Mouse (Mus musculus) urinary bladder, postnatal 36 days (tissue): ENCODE measurements around the gene Procr.

ENCODE experiments used
- DNase-seq, 2 experiments: peaks; one replicate each; pipeline ENCODE4 v3.0.0; 2022; ENCODE audit warnings: low spot score in 2 of 2, mixed read lengths in 1 of 2

Procr gene

DNA sequence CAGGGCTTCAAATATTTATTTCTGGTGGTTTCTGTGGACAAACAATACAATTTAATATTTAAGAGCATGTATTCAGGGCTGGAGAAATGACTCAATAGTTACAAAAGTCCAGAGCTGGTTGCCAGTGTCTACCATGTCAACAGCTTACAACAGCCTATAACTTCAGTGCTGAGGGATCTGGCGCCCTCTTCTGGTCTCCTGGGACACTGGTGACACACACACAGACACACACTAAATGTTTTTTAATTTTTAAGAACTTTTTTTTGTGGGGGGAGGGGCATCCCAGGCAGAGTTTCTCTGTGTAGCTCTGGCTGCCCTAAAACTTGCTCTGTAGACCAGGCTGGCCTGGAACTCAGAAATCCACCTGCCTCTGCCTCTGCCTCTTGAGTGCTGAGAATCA, 4.8 kb downstream of the Procr start:
- DNase-seq = peak; percentile 30 to 54

DNA sequence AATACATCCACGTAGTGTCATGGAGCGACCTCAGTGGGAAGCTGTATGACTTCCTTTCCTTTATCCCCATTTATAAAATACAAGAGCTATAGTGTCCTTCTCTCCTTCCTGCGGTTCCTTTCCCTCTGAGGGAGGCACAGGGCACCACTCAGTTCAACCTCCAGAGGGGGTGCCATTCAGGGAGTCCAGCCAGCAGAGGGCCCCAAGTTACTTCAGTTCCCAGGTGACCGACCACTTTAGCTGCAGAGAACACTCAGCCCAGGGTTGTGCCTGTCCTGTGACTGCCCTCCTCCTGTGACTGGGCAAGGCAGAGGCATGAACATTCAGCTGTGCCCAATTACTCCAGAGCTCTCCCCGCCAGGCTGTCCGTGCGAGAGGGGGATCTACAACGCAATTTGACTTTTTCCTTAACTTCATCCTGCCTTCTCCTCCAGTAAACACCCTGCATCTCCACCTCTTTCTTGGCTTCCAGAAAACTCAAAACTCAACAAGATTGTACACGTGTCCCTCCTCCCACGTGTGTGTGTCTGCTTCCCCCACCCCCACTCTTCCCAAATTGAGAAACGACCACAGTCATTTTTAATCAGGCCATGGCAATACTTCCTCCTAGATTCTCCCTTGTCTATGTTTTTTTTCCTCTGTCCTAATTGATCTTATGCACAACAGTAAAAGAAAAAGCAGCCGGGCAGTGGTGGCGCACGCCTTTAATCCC, 6.1 kb downstream of the Procr start:
- DNase-seq = no peak

DNA sequence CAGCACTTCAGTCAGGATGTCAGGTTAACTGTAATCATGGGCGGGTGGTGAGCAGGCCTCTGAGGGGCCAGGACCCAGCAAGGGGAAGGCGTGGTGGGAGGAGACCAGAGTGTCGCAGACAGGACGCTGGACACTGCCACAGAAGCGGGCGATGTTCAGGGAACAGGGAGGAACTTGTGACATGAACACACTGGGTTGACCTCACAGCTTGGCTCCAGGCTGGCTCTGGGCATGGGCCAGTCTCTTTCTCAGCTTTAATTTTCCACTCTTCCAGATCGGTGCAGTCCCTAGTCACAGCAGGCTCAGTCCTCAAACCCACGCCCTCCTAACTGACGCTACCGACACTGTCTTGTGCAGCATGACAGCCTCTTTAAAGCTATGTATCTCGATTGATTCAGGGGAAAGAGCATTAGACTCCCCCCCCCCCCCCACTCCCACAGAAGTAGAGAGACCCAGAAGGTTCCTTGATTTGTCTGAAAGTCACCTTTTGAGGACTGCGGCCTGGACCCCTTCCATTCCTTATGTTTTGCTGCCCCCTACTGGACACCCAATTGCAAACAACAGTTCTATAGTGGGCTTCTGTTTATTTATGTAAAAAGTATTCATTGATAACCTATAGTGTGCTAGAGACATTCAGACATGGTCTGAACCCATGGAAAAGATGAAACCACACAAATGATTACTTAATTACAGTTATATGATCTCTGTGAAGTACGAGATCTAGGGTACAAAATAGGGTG, 13.9 kb downstream of the Procr start:
- peak; percentile 30 to 55 for DNase-seq

DNA sequence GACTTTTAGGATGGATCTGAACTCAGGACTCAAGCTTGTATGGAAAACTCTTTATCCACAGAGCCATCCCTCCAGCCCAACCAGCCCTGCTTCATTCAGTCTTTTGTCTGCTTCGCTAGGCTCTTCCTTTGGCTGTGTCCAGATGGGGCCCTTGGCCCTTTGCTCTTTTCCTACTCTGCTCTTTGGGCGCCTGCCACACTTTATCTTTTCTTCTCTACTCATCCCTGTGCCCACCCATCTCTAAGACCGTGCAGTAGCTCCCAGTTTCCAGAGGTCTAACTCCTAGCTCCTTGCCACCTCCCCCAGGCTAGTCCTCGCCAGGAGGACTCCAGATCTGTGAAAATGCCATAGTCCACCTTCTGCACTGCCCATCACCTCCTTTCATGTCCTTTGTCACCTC, 22.7 kb downstream of the Procr start:
- no peak for DNase-seq

DNA sequence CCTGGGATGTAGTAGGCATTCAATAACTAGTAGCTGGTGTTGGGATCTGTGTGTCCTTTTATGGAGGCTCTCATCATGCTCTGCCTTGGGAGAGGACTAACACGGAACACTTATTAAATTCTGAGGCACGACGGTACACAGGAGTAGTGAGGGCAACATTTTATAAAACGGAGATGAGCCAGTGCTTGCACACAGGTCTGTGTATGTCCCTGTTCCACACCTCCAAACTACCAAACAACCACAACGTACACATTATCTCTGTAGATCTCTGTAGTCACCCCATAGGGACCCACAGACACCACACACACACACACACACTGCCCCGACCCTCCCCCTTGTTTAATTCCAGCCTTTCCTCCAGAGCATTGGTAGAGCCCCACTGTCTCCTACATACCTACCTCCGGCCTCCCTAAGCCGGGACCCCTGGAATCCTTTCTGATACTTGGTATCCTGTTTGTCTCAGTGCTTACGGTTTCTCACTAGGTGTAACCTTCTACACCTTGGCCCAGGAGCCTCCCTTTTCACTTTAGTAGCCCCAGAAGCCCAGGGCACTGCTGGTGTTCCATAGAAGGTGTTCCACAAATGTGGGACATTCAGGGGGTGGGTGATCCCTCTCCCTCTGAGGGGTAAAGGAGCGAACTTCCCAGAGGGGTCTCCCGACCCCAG, 23.5 kb downstream of the Procr start:
- no peak for DNase-seq

DNA sequence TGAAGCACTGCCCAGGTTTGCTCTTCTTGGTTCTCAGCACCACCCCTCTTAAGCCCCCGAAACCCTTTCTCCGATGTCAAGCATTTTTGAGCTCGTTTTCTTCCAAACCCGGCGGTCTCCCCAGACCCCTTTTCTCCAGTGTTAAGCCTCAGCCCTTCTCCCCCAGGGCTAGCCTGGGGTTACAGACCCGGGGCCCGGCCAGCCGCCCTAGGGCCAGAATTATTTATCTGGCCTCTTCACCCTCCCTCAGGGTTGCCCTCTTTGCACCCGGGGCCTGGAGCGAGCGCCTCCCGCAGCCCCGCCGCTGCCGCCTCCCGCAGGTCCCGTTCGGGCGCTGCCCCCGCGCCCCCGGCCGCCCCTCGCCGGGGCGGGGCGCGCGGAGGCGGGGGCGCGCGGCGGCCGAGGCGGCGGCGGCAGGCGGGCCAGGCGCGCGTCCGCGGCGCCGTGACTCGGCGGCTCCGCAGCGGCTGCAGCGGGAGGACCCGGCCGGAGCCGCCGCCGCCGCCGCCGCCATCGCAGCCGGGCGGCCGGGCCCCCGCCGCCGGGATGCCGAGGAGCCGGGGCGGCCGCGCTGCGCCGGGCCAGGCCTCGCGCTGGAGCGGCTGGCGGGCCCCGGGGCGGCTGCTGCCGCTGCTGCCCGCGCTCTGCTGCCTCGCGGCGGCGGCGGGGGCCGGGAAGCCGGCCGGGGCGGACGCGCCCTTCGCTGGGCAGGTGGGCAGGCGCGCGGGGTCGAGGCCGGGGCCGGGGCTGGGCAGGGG, 24.2 kb downstream of the Procr start, which contains the start of gene Mmp24:
Mmp24 (plus strand) TSS at position 416 of the 758 bp plus-strand sequence.
- no peak for DNase-seq

DNA sequence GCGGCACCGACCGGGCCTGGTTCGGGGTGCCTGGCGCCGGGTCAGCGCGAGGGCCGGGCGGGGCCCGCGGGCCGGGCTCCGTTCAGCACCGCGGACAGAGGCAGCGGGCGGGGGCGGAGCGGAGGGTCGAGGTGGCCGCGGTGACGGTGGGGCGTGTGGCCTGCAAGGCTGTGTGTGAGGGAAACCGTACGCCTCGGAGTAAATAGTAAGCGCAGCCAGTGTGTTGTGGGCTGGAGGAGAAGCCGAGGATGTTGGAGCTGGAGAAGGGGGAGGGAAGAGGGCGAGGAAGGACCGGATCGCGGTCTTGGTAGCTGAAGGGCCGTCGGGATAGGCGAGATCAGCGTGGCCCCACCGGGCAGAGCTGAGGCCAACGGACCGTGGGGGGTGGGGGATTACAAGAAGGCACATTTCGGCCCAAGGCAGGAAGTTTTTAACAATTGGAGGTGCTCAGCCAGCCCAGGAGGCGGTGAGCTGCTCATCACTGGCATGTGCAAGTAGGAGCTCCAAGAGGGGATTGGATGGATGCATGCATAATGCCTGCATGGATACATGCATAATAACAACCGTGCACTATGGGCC, 24.9 kb downstream of the Procr start:
- peak; percentile 18 to 37 for DNase-seq

DNA sequence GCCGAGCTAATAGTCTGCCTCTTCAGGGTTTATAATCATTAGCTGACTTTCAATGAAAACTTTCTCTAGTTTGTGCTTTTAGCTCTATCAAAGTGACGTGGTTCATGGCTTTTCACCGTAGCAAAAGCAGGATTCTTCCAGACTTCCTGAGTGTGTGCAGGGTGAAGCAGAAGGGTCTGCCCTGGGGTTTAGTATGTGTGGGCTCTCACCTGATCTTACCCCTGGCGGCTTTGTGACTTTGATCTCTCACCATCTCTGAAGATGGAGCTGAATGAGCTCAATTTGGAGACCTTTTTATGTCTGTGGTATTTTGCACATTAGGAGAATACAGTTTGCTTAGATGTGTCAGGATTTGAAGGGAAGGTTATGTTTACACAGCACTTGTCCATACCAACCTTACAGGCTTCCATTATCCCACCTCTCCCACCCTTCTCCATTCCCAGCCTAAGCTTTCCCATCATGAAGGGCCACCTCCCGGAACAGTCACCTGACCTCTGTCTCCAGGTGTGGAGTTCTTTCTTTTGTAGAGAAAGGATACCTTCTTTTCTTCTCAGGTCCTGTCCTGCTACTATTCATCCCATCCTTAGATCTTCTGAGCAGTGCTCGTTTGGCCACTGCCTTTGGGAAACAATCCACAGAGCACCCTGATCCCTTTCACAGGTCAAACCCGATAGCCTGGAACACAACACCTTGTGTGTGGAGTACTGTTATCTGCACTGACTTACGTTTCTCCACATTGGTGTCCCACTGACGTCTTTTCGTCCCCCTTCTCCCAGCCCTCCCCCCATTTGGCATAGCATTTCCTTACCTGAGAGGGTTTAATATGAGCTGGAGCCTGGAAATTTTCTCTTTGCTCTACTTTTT, 26.1 kb downstream of the Procr start:
- no peak for DNase-seq

DNA sequence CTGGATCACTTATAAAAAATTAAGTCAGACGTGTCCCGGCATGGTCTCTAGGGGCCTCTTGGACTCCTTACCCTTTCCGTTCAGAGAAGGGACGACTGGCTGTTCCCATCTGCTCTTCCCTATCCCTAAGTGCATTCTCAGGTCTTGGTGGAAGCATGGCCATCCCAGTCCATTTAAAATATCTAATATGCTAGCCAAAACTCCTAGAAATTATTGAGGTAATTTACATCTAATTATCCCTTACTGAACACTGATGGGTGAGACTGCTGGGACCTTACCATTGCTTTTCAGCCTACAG, 26.7 kb downstream of the Procr start:
- no peak for DNase-seq

DNA sequence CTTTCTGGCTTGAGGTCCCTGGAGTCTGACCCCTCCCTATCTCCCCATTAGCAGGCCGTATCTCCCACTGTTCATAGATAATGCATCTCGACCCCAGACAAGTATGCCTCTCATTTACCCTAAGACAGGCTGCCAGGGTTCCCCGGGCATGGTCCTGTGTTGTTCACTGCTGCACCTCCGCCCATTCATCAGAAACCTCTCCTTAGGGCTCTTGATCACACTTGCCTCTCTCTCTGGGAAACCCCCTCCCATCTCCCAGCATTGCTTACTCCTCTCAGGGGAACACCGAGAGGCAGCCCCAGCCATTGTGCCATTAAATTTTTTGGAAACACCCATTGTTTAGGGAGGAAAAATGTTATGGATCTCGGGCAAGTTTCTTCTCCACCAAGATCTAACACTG, 27.1 kb downstream of the Procr start:
- no peak for DNase-seq

DNA sequence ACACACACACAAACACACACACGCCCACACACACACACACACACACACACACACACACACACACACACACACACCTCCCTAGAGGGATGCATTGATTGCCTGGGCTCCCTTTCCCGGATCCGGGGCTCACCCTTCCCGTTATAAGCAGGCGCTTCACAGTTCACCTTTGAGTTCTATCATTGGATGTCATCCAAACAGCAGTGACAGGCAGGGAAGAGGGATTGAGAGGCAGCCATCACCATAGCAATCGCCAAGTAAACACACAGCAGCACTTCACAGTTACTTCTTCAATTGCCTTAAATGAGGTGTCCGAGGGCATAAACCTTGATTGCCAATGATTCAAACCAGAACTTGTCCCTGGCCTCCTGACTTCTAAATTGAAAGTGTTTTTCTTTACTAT, 28.1 kb downstream of the Procr start:
- DNase-seq = no peak

DNA sequence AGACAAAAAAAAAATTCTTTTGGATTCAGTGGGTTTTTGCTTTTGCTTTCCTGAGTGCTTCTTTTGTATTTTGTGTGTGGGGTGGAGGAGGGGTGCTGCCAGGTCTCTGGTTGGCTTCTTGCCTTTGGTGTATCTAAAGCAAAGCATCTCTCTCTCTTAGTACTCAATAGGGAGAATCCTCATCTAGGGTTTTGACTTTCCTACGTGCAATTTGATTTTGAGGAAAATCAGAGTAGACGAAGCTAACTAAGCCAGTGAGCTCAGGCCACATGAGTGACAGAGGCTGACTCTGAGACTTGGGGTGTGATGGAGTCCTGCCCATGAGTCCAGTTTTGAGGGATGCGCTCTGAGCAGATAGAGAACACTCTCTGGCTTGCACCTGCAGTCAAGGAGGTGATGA, 28.6 kb downstream of the Procr start:
- no peak for DNase-seq

DNA sequence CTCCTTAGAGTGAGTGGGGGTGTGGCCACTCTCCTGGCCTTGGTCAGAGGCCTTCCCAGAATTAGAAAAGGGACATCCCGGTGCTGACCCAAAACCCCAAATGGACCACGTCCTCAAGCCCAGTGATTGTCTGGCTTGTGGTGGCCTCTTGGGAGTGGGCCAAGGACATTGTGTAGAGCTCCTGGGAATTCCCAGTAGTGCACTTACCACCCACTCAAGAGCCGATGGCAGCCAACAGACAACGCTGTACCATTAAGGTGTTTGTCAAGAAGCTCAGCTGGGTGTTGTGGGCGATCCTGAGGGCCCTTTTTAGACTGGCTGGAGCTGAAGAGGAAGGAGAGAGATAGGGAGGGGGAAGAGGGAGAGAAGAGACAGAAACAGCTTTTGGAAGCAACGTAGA, 33.6 kb downstream of the Procr start:
- DNase-seq = no peak

DNA sequence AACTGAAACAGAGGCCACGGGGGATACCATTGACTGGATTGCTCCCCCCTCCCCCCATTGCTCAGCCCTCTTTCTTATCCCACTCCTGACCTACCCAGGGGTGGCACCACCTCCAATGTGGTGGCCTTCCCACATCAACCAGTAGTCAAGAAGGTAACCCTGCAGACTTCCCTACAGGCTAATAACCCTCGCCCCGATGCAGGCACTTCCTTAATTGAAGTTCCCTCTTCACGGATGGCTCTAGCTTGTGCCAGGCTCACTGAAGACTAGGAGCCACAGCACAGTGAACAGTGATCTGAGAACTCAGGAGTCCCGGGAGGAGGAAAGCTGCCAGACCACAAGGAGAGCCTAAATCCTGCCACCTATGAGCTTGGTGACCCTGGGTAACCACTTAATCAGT, 36.0 kb downstream of the Procr start:
- no peak for DNase-seq

DNA sequence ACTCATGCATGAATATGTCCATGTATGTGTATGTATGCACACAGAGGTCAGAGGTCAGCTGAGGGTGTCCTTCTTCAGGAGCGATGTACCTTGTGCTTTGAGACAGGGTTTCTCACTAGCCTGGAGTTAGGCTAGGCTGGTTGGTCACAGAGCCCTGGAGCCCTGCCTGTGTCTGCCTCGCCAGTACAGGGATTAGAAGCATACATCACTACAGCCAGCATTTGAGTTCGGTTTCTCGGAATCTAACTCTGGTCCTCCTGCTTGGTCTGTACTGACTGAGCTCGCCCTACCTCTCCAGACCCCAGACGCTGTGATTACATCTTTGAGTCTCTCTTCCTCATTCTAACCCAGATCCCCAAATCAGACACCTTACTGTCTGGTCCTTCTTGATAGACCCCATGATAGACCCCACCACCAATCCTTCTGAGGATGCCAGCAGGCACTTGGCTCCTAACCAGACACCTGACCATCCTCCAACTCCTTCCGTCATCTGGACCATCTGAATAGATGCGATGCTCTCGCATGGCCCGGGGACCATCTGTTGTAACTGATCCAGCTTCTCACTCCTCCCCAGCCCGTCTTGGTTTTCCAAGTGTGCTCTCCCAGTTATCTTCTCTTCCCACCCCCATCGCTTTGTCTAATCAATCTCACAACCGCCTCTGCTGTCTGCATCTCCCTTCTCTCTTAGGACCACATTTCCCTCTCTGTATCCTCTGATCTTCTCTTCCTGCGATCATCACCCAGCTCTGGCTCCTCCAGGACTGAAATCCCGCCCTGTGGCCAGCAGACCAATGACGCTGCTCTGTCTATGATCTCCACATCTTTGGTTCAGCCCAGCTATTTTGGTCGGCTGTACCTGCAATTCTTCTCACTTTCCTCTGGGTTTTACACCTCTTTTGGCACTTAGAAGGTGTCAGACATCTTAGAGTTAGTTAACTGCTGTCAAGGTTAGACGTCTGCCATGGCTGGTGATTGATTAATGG, 37.3 kb downstream of the Procr start:
- no peak for DNase-seq

DNA sequence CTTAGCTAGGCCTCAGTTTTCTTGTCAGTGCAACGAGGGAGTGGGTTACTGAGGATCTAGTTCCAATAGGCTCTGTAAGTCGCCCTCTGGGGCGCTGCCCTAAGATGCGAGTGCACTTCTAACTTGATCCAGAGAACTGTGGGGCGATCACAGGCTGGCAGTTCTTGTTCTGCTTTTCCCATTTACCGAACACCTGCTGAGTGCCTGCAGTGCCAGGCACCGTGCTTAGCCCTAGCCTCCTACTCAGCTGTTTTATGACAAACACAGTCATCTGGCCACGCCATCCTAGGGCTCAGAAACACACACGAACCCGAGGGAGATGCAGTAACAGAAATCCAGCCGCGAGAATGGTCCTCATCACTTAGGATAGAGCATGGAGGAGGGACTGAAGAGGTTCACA, 42.0 kb downstream of the Procr start:
- DNase-seq = no peak

DNA sequence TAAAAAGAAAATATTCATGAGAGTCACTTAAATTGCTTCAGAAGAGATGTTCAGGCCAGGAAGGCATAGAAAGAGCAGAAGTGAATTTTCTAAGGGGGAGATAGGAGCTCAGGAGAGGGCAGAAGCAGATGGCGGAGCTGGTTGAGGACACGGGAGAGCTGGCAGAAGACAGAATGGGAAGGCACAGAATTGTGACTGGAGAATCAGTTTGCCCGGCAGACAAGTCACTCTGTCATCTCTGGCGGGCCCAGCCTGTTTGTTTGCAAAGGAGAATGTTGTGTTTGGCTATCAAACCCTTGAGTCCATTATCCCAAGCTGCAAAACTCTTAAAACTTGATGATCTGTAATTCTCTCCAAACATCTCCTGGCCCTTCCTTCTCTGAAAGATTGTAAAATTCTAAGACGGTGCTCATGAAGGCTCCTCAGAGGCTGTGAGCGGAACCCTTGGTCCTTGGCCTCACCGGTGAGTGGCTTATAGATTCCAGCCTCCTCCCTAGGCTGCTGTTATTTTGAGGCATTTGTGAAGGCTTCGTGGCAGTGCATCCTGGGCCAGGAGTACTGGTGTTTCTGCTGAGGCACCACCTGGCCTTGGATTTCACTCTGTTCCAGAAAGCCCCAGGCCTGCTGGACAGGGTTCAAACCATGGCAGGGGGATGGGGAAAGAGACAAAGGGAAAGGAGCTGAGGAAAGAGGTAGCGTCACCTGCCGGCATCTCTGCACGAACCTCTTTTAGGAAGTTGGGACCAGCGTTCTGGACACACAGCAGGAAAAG, 43.9 kb downstream of the Procr start:
- DNase-seq = no peak

DNA sequence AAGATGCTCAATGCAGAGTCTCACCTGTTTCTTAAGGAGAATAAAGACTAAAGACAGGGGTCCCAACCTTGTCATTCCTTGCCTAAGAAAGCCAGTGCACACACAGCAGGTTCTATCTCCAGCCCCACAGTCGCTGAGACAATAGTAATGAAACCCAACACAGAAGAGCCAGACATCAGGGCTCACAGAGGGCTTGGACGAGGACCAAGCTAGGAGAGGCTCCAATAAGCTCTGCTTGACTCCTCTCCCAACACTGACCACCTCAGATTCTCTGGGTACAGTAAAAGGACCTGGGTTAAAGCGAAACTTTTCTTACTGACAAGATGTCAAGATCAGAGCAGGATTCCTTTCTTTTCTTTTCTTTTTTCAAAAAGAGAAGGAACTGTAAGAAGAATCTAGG, 47.7 kb downstream of the Procr start:
- no peak for DNase-seq

DNA sequence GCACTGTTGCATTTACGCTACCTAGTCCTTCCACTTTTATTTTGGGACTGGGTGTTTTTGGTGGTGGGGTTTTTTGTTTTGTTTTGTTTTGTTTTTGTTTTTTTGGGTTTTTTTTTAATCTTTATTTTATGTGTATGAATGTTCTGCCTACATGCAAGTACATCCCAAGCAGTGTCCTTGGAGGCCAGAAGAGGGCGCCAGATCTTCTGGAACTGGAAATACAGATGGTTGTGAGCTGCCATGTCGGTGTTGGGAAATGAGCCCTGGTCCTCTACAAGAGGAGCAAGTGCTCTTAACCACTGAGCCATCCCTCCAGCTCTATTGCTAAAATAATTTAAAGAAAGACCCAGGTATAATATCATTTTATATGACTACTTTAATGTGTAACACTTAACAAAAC, 51.8 kb downstream of the Procr start:
- no peak for DNase-seq
